ENCODE assay signal across 9 mouse cellular contexts in genomic region chr11:51582713-51583112, GRCm38 (mm10). TPM values are rescaled to one million over a fixed set of nuclear protein-coding genes. Genes with fewer than 3 reads are reported as not detected.
DNase-seq lines count a peak whose midpoint lies in the region; ATAC-seq lines count a peak whose summit lies in the region.
"Had no signal": no experiment of that assay in that cellular context is flagged by ENCODE, and none has a peak within 500 bp of the region (broad histone marks: within the 10 kb centered on the region; RNA-seq: fewer than 3 reads in every experiment).

No protein-coding gene starts in this region.

- H3K36me3 ChIP-seq in intestine, embryonic 16.5 days (ENCODE audit: control insufficient read depth, insufficient read depth, low read length): peaks cover 11% of the 10 kb centered on the region; the same call in 1 of the 2 replicates
- peaks cover 20% of the 10 kb centered on the region for H3K36me3 ChIP-seq in liver, embryonic 15.5 days (replicated peaks)

- H3K9ac ChIP-seq in intestine, embryonic 16.5 days (ENCODE audit: low read depth, low read length): 0 out of 2 replicates have a peak overlapping the region, but pooled peaks have one; percentile 6
- no peak overlapping the region for H3K9ac ChIP-seq in liver, embryonic 15.5 days
- H3K9ac ChIP-seq: heart, embryonic 15.5 days had no signal

- H3K4me1 ChIP-seq in intestine, embryonic 16.5 days (ENCODE audit: control insufficient read depth, insufficient read depth, low read length): peaks cover 29% of the 10 kb centered on the region
- peaks cover 47% of the 10 kb centered on the region for H3K4me1 ChIP-seq in liver, embryonic 15.5 days (replicated peaks)

- no peak overlapping the region for H3K4me3 ChIP-seq in intestine, embryonic 16.5 days (ENCODE audit: low read length)
- no peak overlapping the region for H3K4me3 ChIP-seq in liver, embryonic 15.5 days (replicated peaks)
- H3K4me3 ChIP-seq: heart, embryonic 15.5 days had no signal

- H3K9me3 ChIP-seq in intestine, embryonic 16.5 days (ENCODE audit: control insufficient read depth, low read length): no peaks in the 10 kb centered on the region
- no peaks in the 10 kb centered on the region for H3K9me3 ChIP-seq in liver, embryonic 15.5 days (replicated peaks)
- H3K9me3 ChIP-seq: heart, embryonic 15.5 days had no signal

- WGBS in intestine, embryonic 16.5 days: 21% methylated on average over 8 of the region's 8 CpGs
- 15% methylated on average over 8 of the region's 8 CpGs for WGBS in liver, embryonic 15.5 days (ENCODE audit: insufficient replicate concordance)

- no peak overlapping the region for H3K27ac ChIP-seq in intestine, embryonic 16.5 days (ENCODE audit: low read length)
- H3K27ac ChIP-seq in liver, embryonic 15.5 days (replicated peaks): peak overlapping the region; percentile 93; the same call in 1 of the 2 replicates

- H3K4me2 ChIP-seq in intestine, embryonic 16.5 days (ENCODE audit: low read depth, low read length): no peak overlapping the region
- no peak overlapping the region for H3K4me2 ChIP-seq in liver, embryonic 15.5 days
- H3K4me2 ChIP-seq: heart, embryonic 15.5 days had no signal

- ATAC-seq in intestine, embryonic 16.5 days: no peak
- ATAC-seq in liver, embryonic 15.5 days (ENCODE audit: insufficient read depth): no peak

- H3K27me3 ChIP-seq in intestine, embryonic 16.5 days (replicated peaks; ENCODE audit: control insufficient read depth, insufficient read depth, low read length): no peaks in the 10 kb centered on the region
- H3K27me3 ChIP-seq in liver, embryonic 15.5 days: no peaks in the 10 kb centered on the region
- H3K27me3 ChIP-seq: heart, embryonic 15.5 days had no signal

- peak; percentile 67 for DNase-seq in ovary, adult 18-20 months (ENCODE audit: low spot score)
- DNase-seq in ovary, postnatal 10 days (ENCODE audit: low spot score): no peak
- peak; percentile 90 for DNase-seq in adrenal gland, postnatal 10 days
- DNase-seq in embryo, embryonic 11.5 days (ENCODE audit: low read depth, low spot score): peak; percentile 73
- DNase-seq in retina, postnatal 1 day: peak; percentile 85
- DNase-seq in urinary bladder, postnatal 36 days (ENCODE audit: low spot score in 2 of 2): peak; percentile 51 to 66

RNA-seq across cellular contexts. Expression of gene Phykpl, which starts 1.8 kb away (rescaled TPM):
- total RNA-seq in adrenal gland, postnatal 10 days (2021): 10 to 100 TPM; 22.9 to 31.1 TPM
- polyA plus RNA-seq in intestine, embryonic 16.5 days (2015; fragmentation: Nextera tagmentation; extraction: Ambion mirVana): 20.5 and 20.9 TPM in 2 replicates
- polyA plus RNA-seq in liver, embryonic 15.5 days (2015; fragmentation: Nextera tagmentation; extraction: Ambion mirVana): 11.8 and 12.0 TPM in 2 replicates

RNA-seq across cellular contexts. Expression of gene Hnrnpab, which starts 23.9 kb away (rescaled TPM):
- 100 to 1,000 TPM; 278 to 298 TPM for total RNA-seq in adrenal gland, postnatal 10 days (2021)
- 261 and 264 TPM in 2 replicates for polyA plus RNA-seq in intestine, embryonic 16.5 days (2015; fragmentation: Nextera tagmentation; extraction: Ambion mirVana)
- 171 and 173 TPM in 2 replicates for polyA plus RNA-seq in liver, embryonic 15.5 days (2015; fragmentation: Nextera tagmentation; extraction: Ambion mirVana)

RNA-seq across cellular contexts. Expression of gene Nhp2, which starts 36.8 kb away (rescaled TPM):
- 10 to 100 TPM; 64.2 to 67.9 TPM for total RNA-seq in adrenal gland, postnatal 10 days (2021)
- 150 and 175 TPM in 2 replicates for polyA plus RNA-seq in intestine, embryonic 16.5 days (2015; fragmentation: Nextera tagmentation; extraction: Ambion mirVana)
- polyA plus RNA-seq in liver, embryonic 15.5 days (2015; fragmentation: Nextera tagmentation; extraction: Ambion mirVana): 92.3 and 95.6 TPM in 2 replicates

RNA-seq across cellular contexts. Expression of gene Rmnd5b, which starts 53.0 kb away (rescaled TPM):
- 10 to 100 TPM; 33.2 to 34.6 TPM for total RNA-seq in adrenal gland, postnatal 10 days (2021)
- polyA plus RNA-seq in intestine, embryonic 16.5 days (2015; fragmentation: Nextera tagmentation; extraction: Ambion mirVana): 42.0 and 44.4 TPM in 2 replicates
- 20.0 and 21.1 TPM in 2 replicates for polyA plus RNA-seq in liver, embryonic 15.5 days (2015; fragmentation: Nextera tagmentation; extraction: Ambion mirVana)
